Mouse (Mus musculus) T-helper 2 cell (primary cell): ENCODE data around the gene Ccdc92b.

Source experiments
- in situ Hi-C: fragments of 300-600 bp; cut with MboI, MseI; formaldehyde crosslinking; loops from one replicate; pipeline ENCODE4 v1.15.1; 2025; ENCODE audit warnings: high pct_unique_total_duplicates

Gene Ccdc92b

GRCm38 (mm10) chr11:74611437-74611836 lies 8.0 kb upstream of the Ccdc92b start:
- in situ Hi-C loops, result no loop called here

- in situ Hi-C loops, result no loop called here
These were observed 6.0 kb upstream of the Ccdc92b start for GRCm38 (mm10) chr11:74613428-74613827.

DNA sequence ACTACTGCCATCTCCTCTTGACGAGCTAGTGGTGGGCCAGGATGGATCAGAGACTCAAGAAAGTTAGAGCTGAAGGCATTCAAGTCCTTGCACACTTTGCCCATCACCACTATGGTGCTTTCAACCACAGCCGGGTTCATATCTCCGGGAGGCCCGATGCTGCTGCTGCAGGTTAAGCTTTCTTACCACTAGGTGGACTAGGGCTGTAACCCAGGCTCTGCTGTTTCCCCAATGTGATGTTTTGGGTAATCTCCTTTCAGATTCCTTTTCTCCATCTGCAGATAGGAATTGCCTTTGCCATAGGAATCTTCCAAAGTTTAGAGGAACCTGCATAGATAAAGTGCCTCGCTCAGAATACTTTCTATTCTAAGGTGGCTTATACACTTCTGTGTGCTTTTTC lies 3.8 kb upstream of the Ccdc92b start:
- in situ Hi-C loops, result no loop called here

- in situ Hi-C loops, result no loop called here
These were observed 523 bp downstream of the Ccdc92b start for GRCm38 (mm10) chr11:74619956-74620300.

GRCm38 (mm10) chr11:74621974-74622669 lies 2.7 kb downstream of the Ccdc92b start:
- in situ Hi-C loops, result no loop called here

- in situ Hi-C loops, result no loop called here
These were observed 4.3 kb downstream of the Ccdc92b start for GRCm38 (mm10) chr11:74623693-74624092.

DNA sequence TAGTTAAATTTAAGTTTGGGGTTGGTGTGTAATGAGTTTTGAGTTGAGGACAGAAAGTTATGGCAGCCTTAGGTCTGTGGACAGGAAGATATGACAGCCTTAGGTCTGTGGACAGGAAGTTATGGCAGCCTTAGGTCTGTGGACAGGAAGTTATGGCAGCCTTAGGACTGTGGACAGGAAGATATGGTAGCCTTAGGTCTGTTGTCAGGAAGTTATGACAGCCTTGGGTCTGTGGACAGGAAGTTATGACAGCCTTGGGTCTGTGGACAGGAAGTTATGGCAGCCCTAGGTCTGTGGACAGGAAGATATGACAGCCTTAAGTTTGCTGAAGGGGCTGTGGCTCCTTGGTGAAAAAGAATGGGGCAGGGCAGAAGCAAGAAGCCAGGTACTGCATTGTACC lies 5.9 kb downstream of the Ccdc92b start:
- in situ Hi-C loops, result no loop called here

- in situ Hi-C loops, result no loop called here
These were observed 8.1 kb downstream of the Ccdc92b start for GRCm38 (mm10) chr11:74627481-74627880.

- in situ Hi-C loops, result no loop called here
These were observed 12.7 kb downstream of the Ccdc92b start for GRCm38 (mm10) chr11:74631880-74632789.

DNA sequence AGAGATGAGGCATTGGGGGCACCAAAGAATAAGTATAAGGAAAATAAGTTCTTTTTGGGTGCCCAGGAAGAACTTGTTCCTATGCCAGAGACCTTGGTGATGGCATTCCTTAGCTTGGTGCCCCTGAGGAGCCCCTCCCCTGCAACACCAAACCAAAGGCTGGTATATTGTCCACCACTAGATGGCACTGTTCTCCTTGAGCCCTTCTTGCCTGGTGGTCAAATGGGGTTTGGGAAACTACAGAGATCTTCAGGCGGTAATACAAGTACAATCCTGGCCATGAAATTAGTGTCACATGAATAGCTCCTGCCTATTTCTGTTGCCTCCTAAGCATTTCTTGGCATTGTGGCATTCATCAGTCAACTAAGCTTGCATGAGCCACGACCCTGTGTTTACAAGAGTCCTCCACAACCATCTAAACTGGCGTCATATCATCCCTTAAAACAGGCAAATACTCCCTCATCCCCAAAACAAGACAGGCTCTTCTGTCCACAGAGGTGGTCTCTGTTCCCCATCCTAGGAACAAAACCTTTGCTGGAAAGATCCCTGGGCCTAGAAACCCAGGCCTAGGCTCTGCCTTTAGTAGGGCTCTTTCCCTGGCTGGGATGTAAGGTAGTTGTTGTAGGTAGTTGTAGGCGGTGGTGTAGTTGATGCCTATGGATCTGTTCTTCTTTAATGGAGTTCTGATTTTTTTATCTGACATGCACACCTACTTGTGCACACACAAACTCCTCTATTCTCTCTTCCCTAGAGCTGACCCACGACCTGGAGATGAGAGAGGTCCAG lies 15.3 kb downstream of the Ccdc92b start:
- in situ Hi-C loops, result no loop called here

DNA sequence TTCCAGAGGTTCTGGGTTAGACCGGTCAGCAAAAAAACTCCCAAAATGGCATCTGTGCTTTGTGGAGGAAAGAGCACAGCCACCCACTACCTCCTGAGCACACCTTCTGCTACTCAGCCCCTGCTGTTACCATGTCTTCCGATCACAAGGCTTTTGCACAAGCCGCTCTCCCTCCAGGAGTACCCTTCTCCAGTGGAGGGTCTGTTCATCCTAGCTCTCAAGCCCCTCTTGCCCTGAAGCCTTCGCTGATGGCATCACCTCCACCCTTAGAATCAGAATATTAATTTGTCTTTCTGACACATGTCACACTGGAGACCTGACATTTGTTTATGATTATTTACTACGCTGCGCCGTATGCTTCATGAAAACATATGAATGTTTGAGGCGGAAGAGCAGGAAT lies 18.1 kb downstream of the Ccdc92b start:
- in situ Hi-C loops, result no loop called here

DNA sequence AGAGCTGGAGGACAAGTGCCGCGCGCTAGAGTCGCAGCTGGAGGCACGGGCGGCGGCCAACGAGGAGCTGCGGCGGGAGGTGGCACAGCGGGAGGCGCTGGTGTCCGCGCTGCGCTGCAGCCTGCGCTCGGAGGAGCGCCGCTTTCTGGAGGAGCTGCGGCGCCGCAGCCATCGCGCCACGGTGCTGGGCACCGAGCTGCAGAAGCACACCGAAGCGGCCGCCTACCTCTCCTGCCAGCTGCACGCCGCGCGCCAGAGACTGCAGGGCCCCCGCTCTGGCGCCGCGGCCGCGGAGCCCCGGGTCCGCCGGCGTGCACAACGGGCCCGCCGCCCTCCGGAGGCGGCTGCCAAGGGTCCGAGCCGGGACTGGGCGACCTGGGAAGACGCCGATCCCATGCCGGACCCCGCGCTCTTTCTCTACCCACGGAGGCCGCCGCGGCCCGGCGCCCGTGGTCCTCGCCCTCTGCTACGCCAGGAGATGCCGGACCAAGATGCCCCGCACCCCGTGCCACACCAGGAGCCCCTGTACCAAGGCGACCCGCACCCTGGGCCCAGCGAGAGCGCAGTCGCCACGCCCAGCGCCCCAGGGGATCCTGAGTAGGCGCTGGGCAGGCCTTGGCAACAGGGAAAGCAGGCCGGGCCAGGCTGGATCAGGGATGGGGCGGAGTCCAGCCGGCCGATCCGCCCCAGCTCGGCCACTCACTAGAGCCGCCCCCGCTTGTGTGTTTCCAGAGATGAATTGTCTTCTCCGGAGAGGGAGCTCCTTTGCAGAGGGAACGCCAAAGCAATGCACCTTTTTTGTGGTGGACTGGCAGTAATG lies 18.8 kb downstream of the Ccdc92b start:
- in situ Hi-C loops, result no loop called here

DNA sequence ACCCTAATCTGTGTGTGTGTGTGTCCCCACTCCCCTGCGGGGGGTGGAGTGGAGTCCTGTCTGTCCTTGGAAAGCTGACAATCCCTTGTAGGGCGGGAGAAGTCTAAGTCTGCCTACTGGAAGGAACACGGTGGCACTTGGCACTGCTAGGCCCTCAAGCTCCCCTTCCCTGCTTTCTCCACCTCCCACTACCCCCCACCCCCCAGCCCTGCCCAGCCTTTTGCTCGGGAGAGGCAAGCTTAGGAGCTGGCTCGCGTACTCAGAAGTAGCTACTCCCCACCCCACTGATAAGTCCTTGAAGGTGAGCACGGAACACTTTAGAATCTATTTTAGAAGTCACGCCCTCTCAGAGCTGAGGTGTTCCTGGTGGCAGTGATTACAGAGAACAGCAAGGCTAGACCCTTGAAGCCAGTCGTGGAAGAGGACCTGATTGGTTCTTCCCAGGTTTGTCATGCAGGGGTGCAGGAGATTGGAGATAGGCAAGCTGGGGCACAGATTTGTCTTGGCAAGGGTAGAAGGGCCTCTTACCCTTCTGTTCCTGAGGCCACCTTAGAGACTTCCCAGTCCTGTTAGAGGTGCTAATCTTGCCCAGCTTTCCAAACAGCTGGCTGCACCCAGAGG lies 19.5 kb downstream of the Ccdc92b start:
- in situ Hi-C loops, result no loop called here

DNA sequence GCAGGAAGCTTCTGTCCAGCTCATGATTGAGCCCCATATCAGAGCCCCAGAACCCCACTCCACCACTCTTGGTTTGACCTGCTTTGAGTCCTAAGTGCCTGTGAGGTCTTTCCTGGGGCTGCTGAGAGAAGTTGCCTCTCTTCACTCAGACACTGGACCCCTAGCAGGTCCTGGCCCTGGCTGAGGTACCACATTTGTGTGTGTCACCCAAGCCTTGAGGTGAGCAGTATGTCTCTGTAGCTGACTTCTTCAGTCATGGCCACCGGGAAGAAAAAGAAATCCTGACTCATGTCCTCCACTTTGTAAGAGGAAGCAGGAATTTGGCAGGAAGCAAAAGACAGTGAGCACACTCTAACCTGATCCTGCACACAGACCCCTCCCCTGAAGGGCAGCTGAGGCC lies 20.2 kb downstream of the Ccdc92b start:
- in situ Hi-C loops, result no loop called here

GRCm38 (mm10) chr11:74647966-74648365 lies 28.6 kb downstream of the Ccdc92b start:
- in situ Hi-C loops, result no loop called here

GRCm38 (mm10) chr11:74648676-74649075 lies 29.3 kb downstream of the Ccdc92b start:
- in situ Hi-C loops, result no loop called here

DNA sequence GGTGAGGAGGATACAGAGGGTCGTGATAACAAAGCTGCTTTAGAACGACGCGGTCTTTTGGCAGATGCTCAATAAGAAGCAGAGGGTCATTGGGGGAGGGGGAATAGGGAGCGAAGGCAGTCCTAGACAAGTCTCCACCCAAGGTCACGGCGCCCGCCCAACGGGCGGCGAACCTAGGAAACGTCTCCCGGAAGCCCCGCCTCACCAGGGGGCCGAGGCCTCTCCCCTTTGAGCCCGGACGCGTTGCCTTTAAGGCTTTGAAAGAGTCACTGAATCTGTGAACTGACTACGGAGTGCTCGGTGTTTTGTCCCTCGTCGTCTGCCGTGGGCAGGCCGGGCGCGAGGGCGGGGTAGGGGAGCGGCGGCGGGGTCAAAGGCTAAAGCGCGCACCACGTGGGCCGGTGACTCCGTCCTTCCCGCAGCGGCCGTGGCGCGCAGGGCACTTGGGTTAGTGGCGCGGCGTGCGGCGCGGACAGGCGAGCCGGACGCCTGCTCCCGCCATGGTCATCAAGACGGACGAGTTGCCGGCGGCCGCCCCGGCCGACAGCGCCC lies 29.8 kb downstream of the Ccdc92b start, which contains the start of gene Cluh:
Cluh (plus strand) TSS at position 401 of the 552 bp plus-strand sequence.
- in situ Hi-C loops, result no loop called here

- in situ Hi-C loops, result no loop called here
These were observed 30.5 kb downstream of the Ccdc92b start for GRCm38 (mm10) chr11:74649647-74650551.

DNA sequence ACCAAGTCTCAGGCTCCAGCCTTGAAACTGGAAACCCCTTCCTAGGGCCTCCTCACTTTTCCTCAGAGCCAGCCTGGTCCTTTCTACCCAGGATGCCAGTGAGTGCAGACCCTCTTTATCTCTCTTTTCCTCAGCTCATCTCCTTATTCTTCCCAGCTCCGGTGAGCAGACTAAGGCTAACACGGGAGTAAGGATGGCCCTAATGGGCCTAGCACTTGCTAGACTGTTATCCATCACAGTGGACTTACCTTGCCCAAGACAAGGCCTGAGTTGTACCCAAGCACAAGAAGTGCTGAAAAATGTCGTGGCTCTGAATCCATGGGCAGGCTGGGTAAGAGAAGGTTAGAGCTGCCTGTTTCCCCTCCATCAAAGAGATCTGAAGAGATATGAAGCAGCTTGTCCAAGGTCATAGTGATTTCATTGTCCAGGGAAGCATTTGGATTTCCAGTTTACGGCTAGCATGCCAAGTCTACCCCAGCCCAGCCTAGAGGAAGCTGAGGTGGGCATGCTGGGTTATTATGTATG lies 31.2 kb downstream of the Ccdc92b start:
- in situ Hi-C loops, result no loop called here
